Mouse (Mus musculus) kidney, postnatal 0 days (tissue): Measurements from ENCODE around the gene Mvp. TPM values are rescaled to one million over a fixed set of nuclear protein-coding genes. Genes with fewer than 3 reads are reported as not detected.

Source experiments
- ATAC-seq: fragments of 200-750 bp; cut with Nextera tagmentation; replicated peaks from 2 replicates; pipeline ENCODE4 v1.8.0; 2017; ENCODE audit warnings: low read depth, moderate number of reproducible peaks, moderate TSS enrichment, moderate library complexity; ENCODE audit not compliant: low FRiP score
- DNase-seq: peaks from one replicate; pipeline ENCODE4 v3.0.0-alpha.2; 2016; ENCODE audit warnings: low spot score
- H3K27ac ChIP-seq: fragments of 300-500 bp; sonication (generic); 2 replicates; pipeline ENCODE4 v1.5.1; 2014; ENCODE audit warnings: mild to moderate bottlenecking
- H3K27me3 ChIP-seq: fragments of 300-500 bp; sonication (generic); 2 replicates; pipeline ENCODE4 v1.6.1; 2014; ENCODE audit warnings: low read length, mixed read lengths; ENCODE audit not compliant: insufficient read depth
- H3K36me3 ChIP-seq: fragments of 300-500 bp; sonication (generic); 2 replicates; pipeline ENCODE4 v1.6.1; 2014; ENCODE audit warnings: low read length, mixed read lengths; ENCODE audit not compliant: insufficient read depth
- H3K4me1 ChIP-seq: fragments of 300-500 bp; sonication (generic); replicated peaks from 2 replicates; pipeline ENCODE4 v1.6.1; 2014; ENCODE audit warnings: antibody characterized with exemption, low read length, mixed read lengths; ENCODE audit not compliant: insufficient read depth
- H3K4me2 ChIP-seq: fragments of 300-500 bp; sonication (generic); 2 replicates; pipeline ENCODE4 v1.6.1; 2014; ENCODE audit warnings: mild to moderate bottlenecking, low read length, moderate library complexity, mixed read lengths
- H3K4me3 ChIP-seq: fragments of 300-500 bp; sonication (generic); replicated peaks from 2 replicates; pipeline ENCODE4 v1.5.1; 2014; ENCODE audit warnings: low read depth, low read length
- H3K9ac ChIP-seq: fragments of 300-500 bp; sonication (generic); 2 replicates; pipeline ENCODE4 v1.6.1; 2014; ENCODE audit warnings: low read depth, low read length
- H3K9me3 ChIP-seq: fragments of 300-500 bp; sonication (generic); replicated peaks from 2 replicates; pipeline ENCODE4 v1.6.1; 2016; ENCODE audit warnings: low read length, inconsistent platforms, mixed read lengths
- CTCF ChIP-seq: IDR thresholded peaks from 2 replicates; pipeline ENCODE4 v1.5.1; 2016; ENCODE audit warnings: antibody characterized with exemption, low read depth, mild to moderate bottlenecking, moderate library complexity
- WGBS: fragments of 180-500 bp; shearing (Covaris S2); extraction: QIAGEN DNeasy Blood & Tissue Kit; methylation state at CpG from one replicate; pipeline ENCODE4 v1.1.7; 2014; 5-methylcytosine and 5-hydroxymethylcytosine counted together
- polyA plus RNA-seq: library from polyadenylated mRNA; unstranded; fragments of >200 nt; fragmentation: Nextera tagmentation; extraction: Ambion mirVana; gene quantifications from 2 replicates; pipeline ENCODE4 v1.2.1, GENCODE M21; 2015

Mvp gene
- polyA plus RNA-seq, 1 experiment from 2014 or later, result 27.5 TPM

DNA sequence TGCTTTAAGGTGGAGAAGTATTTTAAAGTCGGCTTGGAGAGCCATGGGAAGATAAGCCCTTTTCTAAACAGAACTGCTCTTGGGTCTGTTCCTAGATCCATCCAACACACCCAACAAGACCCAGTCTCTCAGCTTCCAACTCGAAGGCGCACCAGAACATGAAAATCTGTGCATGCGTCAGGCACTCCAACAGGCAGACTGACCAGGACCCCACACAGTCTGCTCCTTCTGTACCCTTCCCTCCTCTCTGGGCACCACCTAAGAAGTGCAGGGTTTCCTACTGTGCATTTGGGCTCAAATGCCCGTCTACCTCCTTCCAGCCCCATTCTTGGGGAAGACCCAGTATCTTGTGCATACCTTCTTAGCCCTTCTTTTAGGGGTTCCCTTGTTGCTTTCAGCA lies 6.1 kb upstream of the Mvp start:
- 0 out of 2 replicates have a peak, but pooled peaks cover 15% of the 10 kb centered on the region for H3K36me3 ChIP-seq
- H3K9ac ChIP-seq, result peak overlapping the region; percentile 60
- peak overlapping the region; percentile 85 for H3K4me2 ChIP-seq
- H3K27me3 ChIP-seq, result no peaks in the 10 kb centered on the region
- ATAC-seq, result no peak
- no peaks in the 10 kb centered on the region for H3K9me3 ChIP-seq
- H3K27ac ChIP-seq, result peak overlapping the region; percentile 57
- H3K4me1 ChIP-seq, result peaks cover 50% of the 10 kb centered on the region
- H3K4me3 ChIP-seq, result peak overlapping the region; percentile 43
- WGBS, result 38% methylated on average over 5 of the region's 5 CpGs
- peak; percentile 27 for DNase-seq
- no peak for TF ChIP-seq CTCF

DNA sequence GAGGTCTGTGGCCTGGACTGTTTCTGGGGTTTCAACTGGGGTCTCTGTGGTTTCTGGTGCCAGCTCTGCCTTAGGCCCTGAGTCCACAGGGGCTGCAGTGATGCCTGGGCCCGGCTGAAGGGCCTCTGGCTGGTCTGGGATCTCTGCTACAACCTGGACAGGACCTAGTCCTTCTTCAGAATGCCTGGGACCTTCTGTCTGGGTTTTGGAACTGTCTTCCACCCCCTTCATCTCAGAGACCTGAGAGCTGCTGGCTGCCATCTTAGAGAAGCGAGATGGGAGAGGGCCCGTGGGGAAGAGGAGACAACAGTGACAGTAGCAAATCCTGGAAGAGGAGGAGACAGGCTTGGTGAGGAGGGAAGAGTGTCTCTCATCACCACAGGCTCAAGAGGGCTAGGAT lies 5.6 kb upstream of the Mvp start:
- Histone ChIP-seq H3K9ac (peak overlapping the region; percentile 60; the same call in 1 of the 2 replicates), H3K27me3 (no peaks in the 10 kb centered on the region), H3K27ac (no peak overlapping the region), H3K4me3 (peak overlapping the region; percentile 43; the same call in 1 of the 2 replicates), H3K36me3 (0 out of 2 replicates have a peak, but pooled peaks cover 15% of the 10 kb centered on the region), H3K4me1 (peaks cover 50% of the 10 kb centered on the region), H3K9me3 (no peaks in the 10 kb centered on the region), H3K4me2 (peak overlapping the region; percentile 85)
- 54% methylated on average over 3 of the region's 3 CpGs for WGBS
- no peak for TF ChIP-seq CTCF
- DNase-seq (peak; percentile 16), ATAC-seq (no peak)

DNA sequence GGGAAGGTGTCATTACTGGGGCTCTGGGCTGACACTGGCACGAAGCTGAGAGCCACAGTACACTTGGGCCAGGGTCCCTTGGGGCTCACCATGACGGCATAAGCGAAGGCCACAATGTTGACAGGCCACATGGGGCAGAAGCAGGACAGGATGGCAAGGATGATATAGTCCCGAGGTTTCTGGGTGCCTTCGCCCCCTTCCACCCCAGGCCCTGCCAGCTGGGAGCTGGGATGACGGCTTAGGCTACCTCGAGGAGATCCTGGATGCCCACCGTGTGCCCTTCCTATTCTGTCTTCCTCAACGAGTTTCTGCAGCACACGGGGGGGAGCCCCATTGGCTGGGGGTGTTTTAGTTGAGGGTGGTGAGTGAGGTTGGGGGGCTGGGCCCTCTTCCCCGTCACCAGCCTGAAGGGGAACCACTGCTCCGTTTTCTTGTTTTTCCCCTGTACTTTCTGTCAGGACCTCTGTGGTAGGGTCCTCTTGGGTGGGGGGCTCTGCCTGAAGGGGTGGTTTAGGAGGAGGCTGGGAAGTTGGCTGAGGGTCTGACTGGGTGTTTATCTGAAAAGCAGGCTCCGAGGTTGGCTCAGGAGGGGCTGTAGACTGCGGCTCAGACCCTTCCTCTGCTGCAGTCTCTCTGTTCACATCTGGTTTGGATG lies 5.0 kb upstream of the Mvp start:
- DNase-seq (no peak), ATAC-seq (no peak)
- Histone ChIP-seq H3K36me3 (0 out of 2 replicates have a peak, but pooled peaks cover 15% of the 10 kb centered on the region), H3K4me2 (peak overlapping the region; percentile 85), H3K4me1 (peaks cover 47% of the 10 kb centered on the region), H3K27ac (no peak overlapping the region), H3K27me3 (no peaks in the 10 kb centered on the region), H3K9ac (no peak overlapping the region), H3K9me3 (no peaks in the 10 kb centered on the region), H3K4me3 (no peak overlapping the region)
- no peak for TF ChIP-seq CTCF
- 73% methylated on average over 14 of the region's 14 CpGs for WGBS

DNA sequence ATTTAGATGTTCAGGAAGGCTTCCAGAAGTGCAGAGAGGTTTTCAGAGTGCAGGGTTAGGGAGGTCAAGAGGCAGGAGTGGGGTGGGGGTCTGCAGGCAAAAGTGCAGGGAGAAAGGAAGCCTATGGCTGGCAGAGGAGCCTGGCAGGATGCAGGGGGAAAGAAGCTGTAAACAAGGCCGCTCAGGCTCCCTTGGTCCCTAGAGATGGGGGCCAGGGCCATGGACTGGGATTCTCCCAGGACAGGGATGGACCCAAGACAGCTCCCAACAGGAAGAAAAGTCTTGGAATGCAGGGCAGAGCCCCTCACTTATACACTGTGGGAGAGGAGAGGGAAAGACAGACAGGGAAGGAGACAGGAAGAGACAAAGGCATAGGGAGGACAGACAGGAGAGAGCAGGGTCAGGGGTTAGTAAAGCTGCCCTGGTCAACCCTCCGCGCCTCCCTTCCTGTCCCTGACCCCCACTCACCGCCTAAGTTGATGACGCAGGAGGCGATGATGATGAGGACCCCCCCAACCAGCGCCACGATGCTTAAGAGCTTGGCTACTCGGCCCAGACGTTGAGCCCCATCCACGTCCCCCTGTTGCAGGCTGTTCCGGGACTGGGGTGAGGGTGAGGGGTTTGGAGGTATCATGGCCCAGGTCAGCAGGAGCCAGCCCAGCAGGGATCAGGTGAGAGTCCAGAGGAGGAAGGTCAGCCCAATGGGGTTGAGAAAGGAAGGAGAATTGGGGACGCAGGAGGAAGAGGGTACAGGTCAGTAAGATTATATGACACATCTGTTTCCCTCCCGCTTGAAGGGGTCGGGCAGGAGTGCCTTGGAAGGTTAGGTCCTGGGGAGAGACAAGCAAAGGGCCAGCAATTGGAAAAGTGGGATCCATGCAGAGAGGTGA lies 4.2 kb upstream of the Mvp start:
- Histone ChIP-seq H3K4me2 (peak overlapping the region; percentile 85; the same call in 1 of the 2 replicates), H3K4me3 (0 out of 2 replicates have a peak overlapping the region, but pooled peaks have one; percentile 7), H3K27me3 (no peaks in the 10 kb centered on the region), H3K9ac (peak overlapping the region; percentile 44; the same call in 1 of the 2 replicates), H3K4me1 (peaks cover 47% of the 10 kb centered on the region), H3K9me3 (no peaks in the 10 kb centered on the region), H3K27ac (peak overlapping the region; percentile 60; the same call in 1 of the 2 replicates), H3K36me3 (0 out of 2 replicates have a peak, but pooled peaks cover 15% of the 10 kb centered on the region)
- ATAC-seq (no peak), DNase-seq (peak; percentile 17)
- no peak for TF ChIP-seq CTCF
- WGBS, result 37% methylated on average over 15 of the region's 15 CpGs

DNA sequence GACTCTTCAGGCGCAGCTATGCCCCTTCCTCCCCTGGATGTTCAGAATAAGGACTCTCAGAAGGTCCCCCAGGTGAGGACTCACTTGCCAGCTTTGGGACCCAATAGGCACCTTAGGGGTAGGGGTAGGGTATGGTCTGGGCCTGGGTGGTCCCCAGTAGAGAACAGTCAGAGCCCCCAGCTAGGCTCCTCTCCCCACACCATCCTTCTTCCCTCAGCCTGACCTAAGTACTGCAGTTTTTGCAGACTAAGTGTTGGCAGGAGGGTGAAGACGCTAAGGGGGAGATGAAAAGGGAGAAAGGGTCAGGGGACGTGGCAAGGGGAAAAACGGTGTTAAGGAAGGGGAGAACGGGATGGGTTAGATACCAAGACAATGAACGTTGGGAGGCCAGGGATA lies 3.5 kb upstream of the Mvp start:
- no peak overlapping the region for H3K9ac ChIP-seq
- H3K36me3 ChIP-seq, result 0 out of 2 replicates have a peak, but pooled peaks cover 13% of the 10 kb centered on the region
- no peaks in the 10 kb centered on the region for H3K9me3 ChIP-seq
- H3K27me3 ChIP-seq, result no peaks in the 10 kb centered on the region
- peaks cover 43% of the 10 kb centered on the region for H3K4me1 ChIP-seq
- no peak for DNase-seq
- 0 out of 2 replicates have a peak overlapping the region, but pooled peaks have one; percentile 7 for H3K4me3 ChIP-seq
- TF ChIP-seq CTCF, result no peak
- peak overlapping the region; percentile 60 for H3K27ac ChIP-seq
- WGBS, result 31% methylated on average over 6 of the region's 6 CpGs
- H3K4me2 ChIP-seq, result 0 out of 2 replicates have a peak overlapping the region, but pooled peaks have one; percentile 14
- no peak for ATAC-seq
